Mouse (Mus musculus) lung, postnatal 0 days (tissue): Measurements from ENCODE around the gene Olfr780. TPM values are rescaled to one million over a fixed set of nuclear protein-coding genes. Genes with fewer than 3 reads are reported as not detected.
"Not testable (repeated sequence)": the region's sequence is repeated elsewhere in the genome, so short reads cannot be mapped to it uniquely, and the experiment has no call there.

ENCODE experiments used
- ATAC-seq: fragments of 200-750 bp; cut with Nextera tagmentation; 2 replicates; pipeline ENCODE4 v1.8.0; 2017; ENCODE audit warnings: moderate library complexity
- DNase-seq: peaks from one replicate; pipeline ENCODE4 v3.0.0-alpha.2; 2016; ENCODE audit warnings: low spot score
- H3K27ac ChIP-seq: fragments of 300-500 bp; sonication (generic); 2 replicates; pipeline ENCODE4 v1.5.1; 2014; ENCODE audit warnings: antibody characterized with exemption, mild to moderate bottlenecking, low read length, mixed read lengths
- H3K27me3 ChIP-seq: fragments of 300-500 bp; sonication (generic); replicated peaks from 2 replicates; pipeline ENCODE4 v1.6.1; 2014; ENCODE audit warnings: low read length, mixed read lengths; ENCODE audit not compliant: insufficient read depth
- H3K36me3 ChIP-seq: fragments of 300-500 bp; sonication (generic); 2 replicates; pipeline ENCODE4 v1.6.1; 2014; ENCODE audit warnings: low read length, mixed read lengths; ENCODE audit not compliant: insufficient read depth
- H3K4me1 ChIP-seq: fragments of 300-500 bp; sonication (generic); 2 replicates; pipeline ENCODE4 v1.6.1; 2014; ENCODE audit warnings: antibody characterized with exemption, low read depth, low read length, mixed read lengths; ENCODE audit not compliant: insufficient read depth
- H3K4me2 ChIP-seq: fragments of 300-500 bp; sonication (generic); replicated peaks from 2 replicates; pipeline ENCODE4 v1.6.1; 2014; ENCODE audit warnings: low read depth, mild to moderate bottlenecking, low read length, moderate library complexity, mixed read lengths
- H3K4me3 ChIP-seq: fragments of 300-500 bp; sonication (generic); 2 replicates; pipeline ENCODE4 v1.5.1; 2014; ENCODE audit warnings: low read depth, low read length
- H3K9ac ChIP-seq: fragments of 300-500 bp; sonication (generic); replicated peaks from 2 replicates; pipeline ENCODE4 v1.6.1; 2014; ENCODE audit warnings: low read depth, mild to moderate bottlenecking
- H3K9me3 ChIP-seq: fragments of 300-500 bp; sonication (generic); 2 replicates; pipeline ENCODE4 v1.6.1; 2016; ENCODE audit warnings: low read length, mixed read lengths
- CTCF ChIP-seq: IDR thresholded peaks from 2 replicates; pipeline ENCODE4 v1.5.1; 2016; ENCODE audit warnings: antibody characterized with exemption, mild to moderate bottlenecking
- EP300 ChIP-seq: IDR thresholded peaks from 2 replicates; pipeline ENCODE4 v1.6.1; 2016; ENCODE audit warnings: antibody characterized with exemption, mild to moderate bottlenecking, control low read depth
- WGBS: fragments of 180-500 bp; shearing (Covaris S2); extraction: QIAGEN DNeasy Blood & Tissue Kit; methylation state at CpG from one replicate; pipeline ENCODE4 v1.1.7; 2014; 5-methylcytosine and 5-hydroxymethylcytosine counted together
- polyA plus RNA-seq: library from polyadenylated mRNA; unstranded; fragments of >200 nt; fragmentation: Nextera tagmentation; extraction: Ambion mirVana; gene quantifications from 2 replicates; pipeline ENCODE4 v1.2.1, GENCODE M21; 2015

Olfr780 gene
- polyA plus RNA-seq, result not detected in 2 replicates

DNA sequence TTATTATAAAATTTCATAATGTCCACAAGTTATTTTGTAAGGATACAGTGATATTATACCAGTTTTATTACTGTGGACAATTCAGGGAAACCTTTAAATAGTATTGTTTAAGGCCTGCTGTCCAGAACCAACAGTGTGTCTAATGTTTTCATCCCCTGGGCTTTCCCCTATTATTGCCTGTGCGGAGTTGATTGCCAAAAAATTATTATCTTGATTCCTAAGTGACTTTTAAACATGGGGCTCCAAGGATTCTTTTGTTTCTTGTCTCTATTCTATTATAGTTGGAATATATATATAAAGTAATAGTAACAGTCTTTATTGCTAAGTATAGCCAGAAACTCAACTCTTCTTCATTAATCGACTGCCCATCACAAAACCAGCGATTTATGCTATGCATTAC is at the start of gene Olfr780:
Gene Olfr780 (plus strand): TSS at position 301 of the 400 bp plus-strand sequence.
- Histone ChIP-seq H3K36me3 (no peaks in the 10 kb centered on the region), H3K9me3 (no peaks in the 10 kb centered on the region), H3K27ac (no peak within 1 kb of the TSS), H3K9ac (no peak within 1 kb of the TSS), H3K27me3 (no peaks in the 10 kb centered on the region), H3K4me2 (no peak within 1 kb of the TSS), H3K4me1 (no peaks in the 10 kb centered on the region), H3K4me3 (no peak within 1 kb of the TSS)
- no peak for ATAC-seq
- WGBS, result 76% methylated on average over 3 of the region's 3 CpGs
- DNase-seq, result no peak
- TF ChIP-seq EP300 (no peak), CTCF (no peak)

DNA sequence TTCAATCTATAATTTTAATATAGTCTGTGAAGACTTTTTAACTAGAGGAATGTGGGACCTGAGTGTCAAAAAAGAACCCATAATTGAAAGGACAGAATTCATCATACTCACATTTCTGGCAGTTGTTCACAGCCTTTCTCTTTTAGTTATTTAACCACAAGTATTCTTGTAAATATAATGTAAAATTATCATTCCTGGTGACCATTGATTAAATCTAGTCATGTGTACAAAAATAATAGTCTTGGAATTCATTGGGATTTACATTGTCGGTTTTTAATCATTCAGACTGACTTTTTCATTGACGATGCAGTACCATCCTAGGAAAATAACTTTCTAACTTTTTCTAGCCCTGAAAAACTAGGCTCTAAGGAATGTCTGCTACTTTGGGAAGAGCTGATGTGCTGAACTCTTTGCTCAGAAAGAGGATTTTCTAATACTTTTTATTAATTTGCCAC is 46.8 kb upstream of the Olfr780 start, which contains the start of gene Olfr777:
Gene Olfr777 (minus strand): TSS at position 405 of the 455 bp plus-strand sequence.
- Histone ChIP-seq H3K4me3 (no peak within 1 kb of the TSS), H3K36me3 (no peaks in the 10 kb centered on the region), H3K9me3 (no peaks in the 10 kb centered on the region), H3K4me1 (no peaks in the 10 kb centered on the region), H3K27me3 (no peaks in the 10 kb centered on the region), H3K4me2 (no peak within 1 kb of the TSS), H3K27ac (no peak within 1 kb of the TSS), H3K9ac (no peak within 1 kb of the TSS)
- WGBS, result 84% methylated on average over 2 of the region's 2 CpGs
- TF ChIP-seq CTCF (no peak), EP300 (no peak)
- ATAC-seq, result no peak
- DNase-seq, result no peak

DNA sequence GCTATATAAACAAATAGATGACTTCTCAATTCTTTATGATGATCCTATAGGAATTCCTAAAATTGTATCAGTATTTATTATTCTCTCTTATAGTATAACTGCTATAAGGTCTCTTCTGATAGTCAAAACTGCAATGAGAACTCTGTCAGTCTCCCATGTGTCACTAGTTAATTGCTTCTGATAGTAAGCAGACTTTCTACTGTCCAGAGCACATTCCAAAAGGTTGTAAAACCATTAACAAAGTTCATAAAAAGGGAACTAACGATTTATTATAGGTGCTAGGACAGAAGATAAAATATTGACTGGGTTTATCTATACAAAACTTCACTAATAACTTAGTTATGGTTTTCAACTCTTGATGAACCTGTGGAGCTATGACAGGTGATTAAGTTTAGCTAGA is 4.9 kb upstream of the Olfr780 start:
- not testable (repeated sequence) for H3K27me3 ChIP-seq, H3K36me3 ChIP-seq, H3K9me3 ChIP-seq, H3K27ac ChIP-seq, ATAC-seq, H3K9ac ChIP-seq, H3K4me1 ChIP-seq, DNase-seq, H3K4me3 ChIP-seq, H3K4me2 ChIP-seq
- WGBS, result 27% methylated on average over 1 of the region's 1 CpGs

DNA sequence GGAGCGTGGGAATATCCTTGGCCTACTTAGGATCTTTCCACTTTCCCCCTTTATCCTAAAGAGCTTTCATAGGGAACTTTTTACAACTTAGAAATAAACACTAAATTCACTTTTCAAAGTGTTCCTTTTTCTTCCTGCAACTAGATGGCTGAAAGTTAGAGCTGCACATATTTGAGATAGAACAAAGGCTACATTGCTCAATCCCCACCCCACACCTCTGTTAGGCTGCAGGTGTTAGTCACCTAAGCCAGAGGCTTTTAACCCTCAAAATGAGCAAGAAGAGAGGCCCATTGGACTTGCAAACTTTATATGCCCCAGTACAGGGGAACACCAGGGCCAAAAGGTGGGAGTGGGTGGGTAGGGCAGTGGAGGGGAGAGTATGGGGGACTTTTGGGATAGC is 4.4 kb upstream of the Olfr780 start:
- H3K27ac ChIP-seq, ATAC-seq, H3K9ac ChIP-seq, H3K36me3 ChIP-seq, H3K4me2 ChIP-seq, DNase-seq, H3K27me3 ChIP-seq, H3K4me3 ChIP-seq, H3K9me3 ChIP-seq, H3K4me1 ChIP-seq: not testable (repeated sequence)
- no CpG with 5 or more reads among the region's 1 CpGs for WGBS

DNA sequence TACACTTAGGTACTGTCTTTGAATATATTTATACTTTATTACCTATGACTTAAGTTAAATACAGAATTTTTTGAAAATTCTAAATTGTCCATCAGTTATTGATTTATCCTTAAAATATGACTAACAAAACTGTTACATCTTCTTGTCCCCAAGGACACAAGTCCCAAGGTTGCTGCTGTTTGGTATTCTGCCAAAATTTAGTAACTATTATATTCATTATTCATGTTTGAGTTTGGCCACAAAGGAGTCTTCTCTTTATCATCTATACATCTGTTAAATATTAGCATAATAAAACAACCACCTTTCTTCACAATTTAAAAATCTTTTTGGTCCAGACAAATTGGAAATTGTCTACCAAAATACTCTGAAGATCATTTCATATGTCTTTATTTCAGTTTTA is 10.6 kb downstream of the Olfr780 start, which contains the start of gene Olfr781:
Gene Olfr781 (plus strand): TSS at position 301 of the 400 bp plus-strand sequence.
- Histone ChIP-seq H3K27ac (no peak within 1 kb of the TSS), H3K4me3 (no peak within 1 kb of the TSS), H3K9ac (no peak within 1 kb of the TSS), H3K36me3 (no peaks in the 10 kb centered on the region), H3K9me3 (no peaks in the 10 kb centered on the region), H3K4me1 (no peaks in the 10 kb centered on the region), H3K4me2 (no peak within 1 kb of the TSS), H3K27me3 (no peaks in the 10 kb centered on the region)
- no peak for TF ChIP-seq EP300
- no peak for TF ChIP-seq CTCF
- no peak for ATAC-seq
- no peak for DNase-seq

DNA sequence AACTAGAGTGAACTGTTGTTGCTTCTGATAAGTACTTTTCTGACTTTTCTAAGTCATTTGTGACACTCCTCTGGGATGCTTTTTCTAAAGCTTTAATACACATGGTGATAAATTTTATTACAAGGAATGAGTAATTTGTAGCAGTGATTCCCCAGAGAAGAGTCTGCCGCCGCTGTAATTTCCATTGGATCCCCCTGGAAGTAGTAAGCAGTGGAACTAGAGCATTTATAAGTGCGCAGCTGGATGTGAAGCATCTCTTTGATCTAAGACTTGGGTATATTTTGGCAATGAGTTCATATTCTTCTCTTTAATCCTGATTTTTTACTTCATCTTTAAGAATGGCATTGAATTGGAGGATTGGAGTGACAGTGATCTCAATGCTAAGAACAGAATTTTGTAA is 30.6 kb downstream of the Olfr780 start, which contains the start of gene Olfr782:
Gene Olfr782 (plus strand): TSS at position 301 of the 400 bp plus-strand sequence.
- H3K4me1 ChIP-seq, result no peaks in the 10 kb centered on the region
- H3K4me2 ChIP-seq, result no peak within 1 kb of the TSS
- H3K27me3 ChIP-seq, result no peaks in the 10 kb centered on the region
- H3K4me3 ChIP-seq, result no peak within 1 kb of the TSS
- no peak for ATAC-seq
- no peaks in the 10 kb centered on the region for H3K9me3 ChIP-seq
- 84% methylated on average over 3 of the region's 3 CpGs for WGBS
- DNase-seq, result no peak
- TF ChIP-seq EP300 (no peak), CTCF (no peak)
- H3K9ac ChIP-seq, result no peak within 1 kb of the TSS
- H3K27ac ChIP-seq, result no peak within 1 kb of the TSS
- no peaks in the 10 kb centered on the region for H3K36me3 ChIP-seq

DNA sequence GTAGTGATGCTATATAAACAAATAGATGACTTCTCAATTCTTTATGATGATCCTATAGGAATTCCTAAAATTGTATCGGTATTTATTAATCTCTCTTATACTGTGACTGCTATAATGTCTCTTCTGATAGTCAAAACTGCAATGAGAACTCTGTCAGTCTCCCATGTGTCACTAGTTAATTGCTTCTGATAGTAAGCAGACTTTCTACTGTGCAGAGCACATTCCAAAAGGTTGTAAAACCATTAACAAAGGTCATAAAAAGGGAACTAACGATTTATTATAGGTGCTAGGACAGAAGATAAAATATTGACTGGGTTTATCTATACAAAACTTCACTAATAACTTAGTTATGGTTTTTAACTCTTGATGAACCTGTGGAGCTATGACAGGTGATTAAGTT is 34.6 kb downstream of the Olfr780 start:
- not testable (repeated sequence) for DNase-seq, H3K27me3 ChIP-seq, H3K9me3 ChIP-seq, H3K4me1 ChIP-seq, ATAC-seq, H3K4me2 ChIP-seq, H3K4me3 ChIP-seq, H3K27ac ChIP-seq, H3K36me3 ChIP-seq, H3K9ac ChIP-seq
- WGBS, result 74% methylated on average over 2 of the region's 2 CpGs

DNA sequence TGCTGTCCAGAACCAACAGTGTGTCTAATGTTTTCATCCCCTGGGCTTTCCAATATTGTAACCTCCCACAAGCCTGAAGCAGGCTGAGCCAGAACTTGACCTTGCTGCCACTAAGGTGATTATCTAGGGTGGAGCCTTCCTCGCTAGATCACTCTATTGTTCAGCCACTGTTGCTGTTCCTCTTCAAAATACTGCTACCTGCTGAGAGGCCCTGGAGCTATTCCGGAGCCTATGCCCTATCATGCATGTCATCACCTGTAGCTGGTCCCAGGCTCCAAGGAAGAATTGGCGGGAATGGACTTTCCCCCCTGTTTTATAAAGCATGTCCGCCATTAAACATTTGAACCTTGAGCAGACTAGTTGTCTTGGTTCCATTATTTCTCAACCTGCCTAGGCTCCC is 38.6 kb downstream of the Olfr780 start:
- H3K27ac ChIP-seq, ATAC-seq, H3K27me3 ChIP-seq, H3K9ac ChIP-seq, H3K4me3 ChIP-seq, DNase-seq, H3K4me1 ChIP-seq, H3K9me3 ChIP-seq, H3K4me2 ChIP-seq, H3K36me3 ChIP-seq: not testable (repeated sequence)
- 89% methylated on average over 4 of the region's 4 CpGs for WGBS
